Mouse (Mus musculus) cerebellum, postnatal 36 days (tissue): ENCODE measurements around the gene Ppm1l.

Source experiments
- DNase-seq, 2 experiments: peaks; one replicate each; pipeline ENCODE4 v3.0.0; 2021 to 2022; ENCODE audit warnings: mixed read lengths in 2 of 2

Ppm1l gene

GRCm38 (mm10) chr3:69340486-69340885, 23.8 kb downstream of the Ppm1l start:
- no peak for DNase-seq

GRCm38 (mm10) chr3:69340971-69341370, 24.3 kb downstream of the Ppm1l start:
- DNase-seq: no peak

DNA sequence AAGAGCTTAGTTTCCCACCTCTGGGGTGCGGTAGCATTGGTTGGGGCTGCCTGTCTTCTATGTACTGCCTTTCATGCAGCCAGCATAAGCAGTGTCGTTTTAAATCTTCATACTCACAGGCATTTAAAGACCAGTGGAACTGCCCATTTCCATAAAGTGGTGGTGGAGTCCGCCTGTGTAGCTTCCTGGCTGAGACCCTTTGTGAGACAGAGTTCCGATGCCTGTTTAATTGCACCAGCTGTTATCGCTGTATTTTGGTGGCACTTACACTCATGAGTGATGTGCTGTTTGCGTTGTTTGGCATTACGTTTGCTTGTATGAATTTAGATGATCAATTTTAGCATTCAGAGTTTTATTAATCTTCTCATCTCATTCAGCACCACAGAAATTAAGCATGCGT, 24.9 kb downstream of the Ppm1l start:
- no peak for DNase-seq

DNA sequence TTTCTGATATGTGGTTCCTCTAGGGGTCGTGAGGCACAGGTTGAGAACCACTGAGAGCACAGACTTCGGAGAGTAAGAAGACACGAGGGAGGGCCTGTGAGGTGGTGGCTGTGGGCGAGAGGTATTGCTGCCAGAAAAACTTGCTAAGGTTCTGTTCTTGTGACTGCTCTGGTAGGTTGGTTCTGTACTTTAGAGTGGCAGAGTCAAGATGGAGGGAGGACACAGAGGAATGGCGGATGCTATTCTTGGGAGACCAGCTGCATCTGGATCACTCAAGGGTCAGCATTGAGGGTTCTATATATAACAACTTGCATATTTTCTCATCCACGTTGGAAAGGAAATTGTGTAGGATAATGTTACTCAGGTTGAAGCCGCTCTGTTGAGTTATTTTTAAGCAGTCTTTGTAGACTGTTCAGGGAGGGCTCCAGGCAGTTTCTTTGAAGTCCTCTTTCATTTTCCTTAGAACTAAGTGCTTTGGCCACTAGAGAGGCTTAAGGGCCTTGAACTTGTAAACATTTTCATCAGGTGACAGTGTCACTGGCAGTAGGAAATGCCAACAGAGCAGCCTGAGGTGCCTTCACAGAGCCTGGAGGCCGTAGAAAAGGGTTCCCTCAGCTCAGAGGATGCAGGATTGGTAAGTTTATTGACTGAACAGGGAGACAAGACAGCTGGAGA, 25.7 kb downstream of the Ppm1l start:
- DNase-seq: no peak

GRCm38 (mm10) chr3:69343124-69343523, 26.5 kb downstream of the Ppm1l start:
- no peak for DNase-seq

DNA sequence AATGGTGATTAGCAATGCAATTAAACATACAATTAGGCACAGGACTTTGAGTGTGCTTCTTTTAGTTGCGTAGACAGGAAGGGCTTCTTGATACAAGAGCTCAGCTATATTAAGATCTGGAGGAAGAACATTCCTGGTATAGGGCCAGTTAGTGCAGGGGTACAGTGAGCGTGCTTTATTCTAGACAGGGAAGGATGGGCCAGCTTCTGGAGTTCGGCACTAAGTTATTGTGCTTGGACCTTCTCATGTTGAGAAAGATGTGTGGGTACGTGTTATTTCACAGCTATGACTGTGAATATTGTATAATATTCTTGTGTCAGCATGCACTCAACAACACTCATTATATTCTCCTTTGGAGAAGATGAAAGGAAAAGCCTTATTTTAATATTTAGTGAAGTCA, 29.9 kb downstream of the Ppm1l start:
- DNase-seq: no peak

GRCm38 (mm10) chr3:69348197-69348920, 31.7 kb downstream of the Ppm1l start:
- no peak for DNase-seq

DNA sequence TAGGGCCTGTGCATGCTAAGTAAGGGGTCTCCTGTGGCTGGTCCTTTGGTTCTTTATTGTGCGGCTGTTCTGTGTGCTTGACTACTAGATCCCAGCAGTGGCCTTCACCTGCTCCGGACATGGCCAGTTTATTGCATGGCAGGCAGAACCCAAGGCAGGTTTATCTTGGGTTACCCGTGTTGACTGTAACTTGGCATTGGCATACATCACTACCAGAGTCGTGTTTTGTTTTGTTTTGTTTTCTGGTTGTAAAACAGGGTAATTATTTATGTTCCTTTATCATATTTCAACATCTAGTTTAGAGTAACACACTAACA, 32.2 kb downstream of the Ppm1l start:
- DNase-seq: no peak

GRCm38 (mm10) chr3:69349973-69350372, 33.3 kb downstream of the Ppm1l start:
- peak; percentile 74 to 75 for DNase-seq

DNA sequence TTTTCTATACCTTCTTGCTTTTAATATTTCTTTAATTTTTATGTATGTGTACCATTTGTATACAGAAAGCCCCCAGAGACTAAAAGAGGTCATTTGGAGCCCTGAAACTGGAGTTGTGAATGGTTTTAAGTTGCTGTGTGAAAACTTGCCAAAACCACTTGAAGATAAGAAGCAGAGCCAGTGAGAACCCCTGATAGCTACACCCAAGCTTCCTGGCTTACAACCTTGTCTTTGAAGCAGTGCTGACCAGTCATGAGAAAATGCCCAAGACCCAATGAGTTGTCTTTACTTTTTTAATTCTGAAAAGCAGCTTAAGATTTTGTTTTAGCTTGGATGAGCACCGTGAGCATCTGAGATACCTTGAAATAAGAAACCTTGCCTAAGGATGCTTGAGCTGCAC, 35.5 kb downstream of the Ppm1l start:
- DNase-seq: no peak

GRCm38 (mm10) chr3:69354681-69355080, 38.0 kb downstream of the Ppm1l start:
- no peak for DNase-seq

- no peak for DNase-seq
Measured at GRCm38 (mm10) chr3:69356078-69356665, 39.5 kb downstream of the Ppm1l start.

DNA sequence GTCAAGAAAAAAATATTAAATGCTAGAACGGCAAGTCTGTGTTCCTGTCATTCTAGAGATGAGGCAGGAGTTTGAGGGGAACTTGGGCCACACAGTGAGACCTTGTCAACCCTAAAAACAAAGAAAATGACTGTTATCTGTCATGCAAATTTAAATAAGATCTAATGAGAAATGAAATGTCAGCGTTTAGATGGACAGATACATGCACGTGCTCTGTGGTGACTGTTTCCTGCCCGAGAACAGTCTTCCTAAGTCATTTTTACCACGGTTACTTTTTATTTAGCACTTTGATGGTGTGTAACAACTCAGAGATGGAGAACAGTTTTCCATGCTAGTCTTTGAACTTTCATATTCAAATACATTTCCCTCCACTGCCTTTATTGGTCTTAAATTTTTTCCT, 40.1 kb downstream of the Ppm1l start:
- DNase-seq: no peak

DNA sequence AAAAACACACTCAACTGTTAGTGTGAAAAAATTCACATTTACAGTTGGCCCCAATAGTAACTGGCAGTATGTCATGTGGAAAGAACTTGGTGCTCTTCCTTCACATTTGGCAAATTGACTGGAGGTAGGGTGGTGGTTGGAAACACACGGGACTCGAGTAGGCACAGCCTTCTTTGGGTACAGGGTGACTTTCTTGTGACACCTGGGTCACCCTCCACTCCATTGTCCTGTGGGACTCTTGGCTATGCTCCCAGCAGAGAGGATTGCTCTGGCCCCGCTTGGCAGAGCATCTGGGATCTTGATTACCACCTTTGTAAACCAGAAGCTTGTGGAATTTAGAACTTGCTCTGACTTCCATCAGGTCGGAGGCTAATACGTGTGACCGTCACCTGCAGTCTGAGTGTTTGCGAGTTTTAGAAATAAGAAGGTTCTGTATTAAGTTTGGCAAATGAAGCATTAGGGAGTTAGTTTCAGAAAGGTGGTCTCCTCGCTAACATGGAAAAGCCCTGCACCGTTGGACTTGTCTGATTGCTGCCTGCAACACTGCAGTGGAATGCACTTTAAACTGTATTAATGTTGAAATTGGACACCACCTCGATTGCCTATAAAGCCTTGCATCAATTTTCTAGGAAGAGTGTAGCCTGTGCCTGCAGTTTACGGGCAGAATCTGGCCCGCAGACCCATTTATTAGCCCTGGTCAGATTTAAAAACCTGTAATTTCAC, 41.4 kb downstream of the Ppm1l start:
- DNase-seq: peak in 1 of 2 experiments; percentile 43

DNA sequence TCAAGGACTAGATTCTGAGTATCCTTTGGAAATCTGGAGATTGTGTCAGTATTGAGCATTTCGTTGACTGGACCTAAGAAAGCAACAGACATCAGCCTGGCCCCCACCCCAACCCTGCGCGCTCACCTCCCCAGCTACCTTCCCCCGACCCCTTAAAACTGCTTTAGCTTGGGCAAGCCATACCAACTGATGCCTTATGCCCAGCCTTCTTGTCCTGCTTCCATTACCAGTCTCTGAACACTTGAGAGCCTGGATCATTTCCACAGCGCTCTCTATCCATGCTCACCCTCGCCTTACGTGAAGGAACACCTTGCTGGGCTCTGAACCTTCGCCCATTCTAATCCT, 41.9 kb downstream of the Ppm1l start:
- DNase-seq: no peak

DNA sequence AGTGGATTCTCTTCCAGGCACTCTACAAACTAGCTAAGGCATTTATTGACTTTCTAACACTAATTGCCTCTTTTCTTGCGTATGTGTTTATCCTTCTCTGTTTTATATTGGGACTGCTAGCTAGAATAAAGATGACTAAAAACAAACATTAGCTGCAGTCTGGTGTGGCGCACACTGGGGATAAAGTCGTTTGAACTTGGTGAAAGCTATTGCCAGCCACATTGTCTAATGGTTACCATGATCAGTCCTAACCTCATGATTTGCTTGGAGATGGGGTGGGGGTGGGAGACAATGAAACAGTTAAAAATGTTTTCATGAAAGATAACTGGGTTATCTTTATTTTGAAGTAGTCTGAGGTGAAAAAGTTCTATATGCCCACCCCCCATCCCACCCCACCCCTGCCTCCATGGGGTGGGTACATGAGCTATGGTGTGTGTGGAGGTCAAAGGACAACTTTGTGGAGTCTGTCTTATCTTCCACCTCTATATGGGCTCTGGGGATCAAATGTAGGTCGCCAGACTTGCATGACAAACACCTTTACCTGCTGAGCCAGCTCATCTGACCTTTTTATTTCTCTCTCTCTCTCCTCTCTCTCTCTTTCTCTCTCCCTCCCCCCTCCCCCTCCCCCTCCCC, 43.7 kb downstream of the Ppm1l start:
- DNase-seq: no peak

GRCm38 (mm10) chr3:69361487-69362349, 45.1 kb downstream of the Ppm1l start:
- peak; percentile 70 to 79 for DNase-seq

DNA sequence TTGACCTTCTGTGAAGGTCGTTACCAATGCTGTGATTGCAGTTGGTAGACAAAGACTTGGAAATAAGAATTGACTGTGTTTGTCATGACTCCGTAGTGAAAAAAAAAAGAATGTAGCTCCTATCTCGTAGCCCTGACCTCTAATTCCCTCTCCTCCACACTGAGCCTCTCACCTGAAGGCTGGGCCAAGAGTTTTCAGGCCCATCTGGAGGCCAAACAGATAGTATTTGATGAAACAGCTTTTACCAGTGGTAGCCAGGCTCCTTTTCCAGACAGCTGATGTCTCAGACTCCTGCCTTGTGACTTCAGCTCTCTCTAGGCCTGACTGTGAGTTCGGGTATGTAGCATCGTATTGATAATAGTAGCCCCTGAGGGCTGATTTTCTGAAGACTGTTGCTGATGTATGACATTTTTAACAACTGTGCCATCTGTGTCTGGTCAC, 45.7 kb downstream of the Ppm1l start:
- peak; percentile 26 to 47 for DNase-seq

GRCm38 (mm10) chr3:69362906-69363305, 46.2 kb downstream of the Ppm1l start:
- no peak for DNase-seq

GRCm38 (mm10) chr3:69364151-69364550, 47.5 kb downstream of the Ppm1l start:
- DNase-seq: no peak

DNA sequence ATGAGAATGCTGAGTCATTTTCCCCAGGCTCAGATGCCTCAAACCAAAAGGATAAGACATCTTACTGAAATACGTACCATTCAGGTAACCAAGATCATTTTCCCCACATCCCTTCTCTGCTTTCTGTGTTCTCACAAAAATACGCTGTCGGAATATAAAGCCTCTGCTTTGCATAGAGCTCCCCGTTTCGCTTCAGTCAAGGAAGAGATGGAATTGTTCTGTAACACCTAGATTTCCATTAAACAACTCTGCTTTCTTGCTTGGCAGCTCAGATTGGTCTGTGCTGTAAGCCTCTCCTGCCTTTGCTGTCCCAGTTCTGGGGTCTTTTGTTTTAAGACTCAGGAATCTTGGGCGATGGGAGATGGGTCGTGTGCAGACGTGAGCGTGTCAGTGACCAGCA, 51.3 kb downstream of the Ppm1l start:
- DNase-seq: peak in 1 of 2 experiments; percentile 5

DNA sequence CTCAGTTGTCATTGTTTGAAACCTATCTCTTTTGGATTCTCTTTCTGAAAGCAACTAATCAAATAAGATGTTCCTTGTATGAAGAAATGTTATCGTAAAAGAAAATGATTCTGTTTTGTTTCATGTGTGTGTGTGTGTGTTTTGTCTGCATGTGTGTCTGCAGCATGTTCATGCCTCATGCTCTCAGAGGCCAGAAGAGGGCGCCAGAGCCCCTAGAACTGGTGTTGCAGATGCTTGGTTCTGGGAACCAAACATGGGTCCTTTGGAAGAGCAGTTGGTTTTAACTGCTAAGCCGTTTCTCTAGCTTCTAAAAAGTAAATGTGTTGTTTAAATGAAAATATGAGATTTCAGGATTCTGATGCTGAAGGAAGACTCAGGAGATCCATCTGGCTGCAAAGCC, 56.1 kb downstream of the Ppm1l start:
- no peak for DNase-seq
